Mouse (Mus musculus): ENCODE measurements around the gene Kif5c. TPM values are rescaled to one million over a fixed set of nuclear protein-coding genes. Genes with fewer than 3 reads are reported as not detected.

Gene Kif5c
- total RNA-seq, 4 experiments from 2014 or later = 0.24 to 2.2 (median 0.90) TPM

Other genes starting within 250 kb of the Kif5c start
- gene Epc2, start 167.8 kb upstream of the Kif5c start, total RNA-seq (2022) = 10 to 100 TPM; 13.2 to 19.4 (median 15.8) TPM
- not detected for gene Lypd6b, start 168.4 kb downstream of the Kif5c start, total RNA-seq (2022)

Measured in gastrocnemius, adult 8-10 months (tissue).